Mouse (Mus musculus): ENCODE measurements at regions not wholly inside any gene's neighbourhood (a gene's known extent, or its start where the extent isn't known, plus 50 kb on each side); places are given as distances from the start of the nearest gene placed in this dataset.

GRCm38 (mm10) chr17:65101157-65101556, 265.3 kb upstream of the 4930583I09Rik start:
- Histone ChIP-seq H3K4me1 (no peaks in the 10 kb centered on the region), H3K36me3 (replicated peaks) (no peaks in the 10 kb centered on the region), H3K27ac (replicated peaks) (no peak overlapping the region), H3K4me3 (no peak overlapping the region), H3K9me3 (no peaks in the 10 kb centered on the region), H3K27me3 (replicated peaks; ENCODE audit: low read depth, poor library complexity, severe bottlenecking) (no peaks in the 10 kb centered on the region)
- WGBS = 67% methylated on average over 6 of the region's 6 CpGs
- DNase-seq (ENCODE audit: low spot score) = no peak

- H3K9me3 ChIP-seq = no peaks in the 10 kb centered on the region
- no peak overlapping the region for H3K27ac ChIP-seq (replicated peaks)
- no peaks in the 10 kb centered on the region for H3K27me3 ChIP-seq (replicated peaks; ENCODE audit: low read depth, poor library complexity, severe bottlenecking)
- WGBS = 92% methylated on average over 8 of the region's 8 CpGs
- H3K36me3 ChIP-seq (replicated peaks) = no peaks in the 10 kb centered on the region
- no peak for DNase-seq (ENCODE audit: low spot score)
- no peak overlapping the region for H3K4me3 ChIP-seq
- no peaks in the 10 kb centered on the region for H3K4me1 ChIP-seq
Observed at GRCm38 (mm10) chr17:65082249-65082648, 246.4 kb upstream of the 4930583I09Rik start.

GRCm38 (mm10) chr17:65081779-65082086, 245.9 kb upstream of the 4930583I09Rik start:
- H3K36me3 ChIP-seq (replicated peaks) = no peaks in the 10 kb centered on the region
- H3K9me3 ChIP-seq = no peaks in the 10 kb centered on the region
- no peaks in the 10 kb centered on the region for H3K27me3 ChIP-seq (replicated peaks; ENCODE audit: low read depth, poor library complexity, severe bottlenecking)
- H3K4me3 ChIP-seq = no peak overlapping the region
- no peak for DNase-seq (ENCODE audit: low spot score)
- WGBS = 74% methylated on average over 2 of the region's 2 CpGs
- no peak overlapping the region for H3K27ac ChIP-seq (replicated peaks)
- no peaks in the 10 kb centered on the region for H3K4me1 ChIP-seq

- 51% methylated on average over 9 of the region's 9 CpGs for WGBS
- H3K36me3 ChIP-seq (replicated peaks) = no peaks in the 10 kb centered on the region
- H3K4me1 ChIP-seq = no peaks in the 10 kb centered on the region
- H3K9me3 ChIP-seq = no peaks in the 10 kb centered on the region
- H3K27me3 ChIP-seq (replicated peaks; ENCODE audit: low read depth, poor library complexity, severe bottlenecking) = no peaks in the 10 kb centered on the region
- no peak overlapping the region for H3K4me3 ChIP-seq
- DNase-seq (ENCODE audit: low spot score) = no peak
- H3K27ac ChIP-seq (replicated peaks) = no peak overlapping the region
Observed at GRCm38 (mm10) chr17:65081072-65081778, 245.4 kb upstream of the 4930583I09Rik start.

GRCm38 (mm10) chr17:65074878-65075277, 239.0 kb upstream of the 4930583I09Rik start:
- 90% methylated on average over 4 of the region's 4 CpGs for WGBS
- Histone ChIP-seq H3K4me1 (no peaks in the 10 kb centered on the region), H3K36me3 (replicated peaks) (no peaks in the 10 kb centered on the region), H3K27me3 (replicated peaks; ENCODE audit: low read depth, poor library complexity, severe bottlenecking) (no peaks in the 10 kb centered on the region), H3K9me3 (no peaks in the 10 kb centered on the region), H3K4me3 (no peak overlapping the region), H3K27ac (replicated peaks) (no peak overlapping the region)
- DNase-seq (ENCODE audit: low spot score) = no peak

- H3K36me3 ChIP-seq (replicated peaks) = no peaks in the 10 kb centered on the region
- WGBS = 57% methylated on average over 3 of the region's 3 CpGs
Observed at GRCm38 (mm10) chr17:65071114-65071513, 235.2 kb upstream of the 4930583I09Rik start.

GRCm38 (mm10) chr17:65066135-65066534, 230.3 kb upstream of the 4930583I09Rik start:
- no peaks in the 10 kb centered on the region for H3K4me1 ChIP-seq
- no peak overlapping the region for H3K4me3 ChIP-seq
- no peaks in the 10 kb centered on the region for H3K27me3 ChIP-seq (replicated peaks; ENCODE audit: low read depth, poor library complexity, severe bottlenecking)
- no peak for DNase-seq (ENCODE audit: low spot score)
- H3K36me3 ChIP-seq (replicated peaks) = no peaks in the 10 kb centered on the region
- no peak overlapping the region for H3K27ac ChIP-seq (replicated peaks)
- no peaks in the 10 kb centered on the region for H3K9me3 ChIP-seq
- WGBS = 81% methylated on average over 3 of the region's 3 CpGs

More at GRCm38 (mm10) chr17:65071114-65071513, 235.2 kb upstream of the 4930583I09Rik start:
- H3K27me3 ChIP-seq (replicated peaks; ENCODE audit: low read depth, poor library complexity, severe bottlenecking) = no peaks in the 10 kb centered on the region
- H3K4me3 ChIP-seq = no peak overlapping the region
- peak; percentile 38 for DNase-seq (ENCODE audit: low spot score)
- no peaks in the 10 kb centered on the region for H3K9me3 ChIP-seq
- no peaks in the 10 kb centered on the region for H3K4me1 ChIP-seq
- H3K27ac ChIP-seq (replicated peaks) = no peak overlapping the region

GRCm38 (mm10) chr17:65056059-65056458, 220.2 kb upstream of the 4930583I09Rik start:
- DNase-seq (ENCODE audit: low spot score) = no peak
- no peak overlapping the region for H3K4me3 ChIP-seq
- no peak overlapping the region for H3K27ac ChIP-seq (replicated peaks)
- H3K36me3 ChIP-seq (replicated peaks) = no peaks in the 10 kb centered on the region
- H3K27me3 ChIP-seq (replicated peaks; ENCODE audit: low read depth, poor library complexity, severe bottlenecking) = no peaks in the 10 kb centered on the region
- no peaks in the 10 kb centered on the region for H3K4me1 ChIP-seq
- 90% methylated on average over 4 of the region's 4 CpGs for WGBS
- no peaks in the 10 kb centered on the region for H3K9me3 ChIP-seq

- Histone ChIP-seq H3K4me3 (no peak overlapping the region), H3K36me3 (replicated peaks) (no peaks in the 10 kb centered on the region), H3K4me1 (0 out of 2 replicates have a peak, but pooled peaks cover 3% of the 10 kb centered on the region), H3K27ac (replicated peaks) (no peak overlapping the region), H3K9me3 (no peaks in the 10 kb centered on the region), H3K27me3 (replicated peaks; ENCODE audit: low read depth, poor library complexity, severe bottlenecking) (no peaks in the 10 kb centered on the region)
- DNase-seq (ENCODE audit: low spot score) = no peak
- 55% methylated on average over 7 of the region's 7 CpGs for WGBS
Observed at GRCm38 (mm10) chr17:65049860-65050482, 214.1 kb upstream of the 4930583I09Rik start.

GRCm38 (mm10) chr17:65015731-65016130, 179.9 kb upstream of the 4930583I09Rik start:
- WGBS = 93% methylated on average over 5 of the region's 5 CpGs
- Histone ChIP-seq H3K36me3 (replicated peaks) (no peaks in the 10 kb centered on the region), H3K27me3 (replicated peaks; ENCODE audit: low read depth, poor library complexity, severe bottlenecking) (no peaks in the 10 kb centered on the region), H3K27ac (replicated peaks) (no peak overlapping the region), H3K9me3 (no peaks in the 10 kb centered on the region), H3K4me3 (no peak overlapping the region), H3K4me1 (no peaks in the 10 kb centered on the region)
- no peak for DNase-seq (ENCODE audit: low spot score)

GRCm38 (mm10) chr17:65014682-65015081, 178.8 kb upstream of the 4930583I09Rik start:
- no peaks in the 10 kb centered on the region for H3K9me3 ChIP-seq
- no peak for DNase-seq (ENCODE audit: low spot score)
- H3K36me3 ChIP-seq (replicated peaks) = no peaks in the 10 kb centered on the region
- H3K27ac ChIP-seq (replicated peaks) = no peak overlapping the region
- no peaks in the 10 kb centered on the region for H3K4me1 ChIP-seq
- no peak overlapping the region for H3K4me3 ChIP-seq
- no peaks in the 10 kb centered on the region for H3K27me3 ChIP-seq (replicated peaks; ENCODE audit: low read depth, poor library complexity, severe bottlenecking)

GRCm38 (mm10) chr17:65000626-65001135, 164.8 kb upstream of the 4930583I09Rik start:
- peaks cover 8% of the 10 kb centered on the region for H3K4me1 ChIP-seq
- no peaks in the 10 kb centered on the region for H3K36me3 ChIP-seq (replicated peaks)
- 74% methylated on average over 5 of the region's 5 CpGs for WGBS
- H3K4me3 ChIP-seq = no peak overlapping the region
- H3K27me3 ChIP-seq (replicated peaks; ENCODE audit: low read depth, poor library complexity, severe bottlenecking) = no peaks in the 10 kb centered on the region
- no peak for DNase-seq (ENCODE audit: low spot score)
- H3K9me3 ChIP-seq = no peaks in the 10 kb centered on the region
- H3K27ac ChIP-seq (replicated peaks) = no peak overlapping the region

GRCm38 (mm10) chr17:64994483-64994882, 158.6 kb upstream of the 4930583I09Rik start:
- Histone ChIP-seq H3K27ac (replicated peaks) (no peak overlapping the region), H3K36me3 (replicated peaks) (no peaks in the 10 kb centered on the region), H3K4me3 (no peak overlapping the region), H3K4me1 (no peaks in the 10 kb centered on the region), H3K9me3 (peaks cover 5% of the 10 kb centered on the region; the same call in 1 of the 2 replicates), H3K27me3 (replicated peaks; ENCODE audit: low read depth, poor library complexity, severe bottlenecking) (no peaks in the 10 kb centered on the region)
- WGBS = 90% methylated on average over 10 of the region's 10 CpGs
- DNase-seq (ENCODE audit: low spot score) = no peak
